Mouse (Mus musculus) retina, postnatal 7 days (tissue): ENCODE results near the gene Cbl.

Experiments
- DNase-seq: peaks from one replicate; pipeline ENCODE4 v3.0.0-alpha.2; 2012; ENCODE audit warnings: low read depth, low spot score

Gene Cbl

DNA sequence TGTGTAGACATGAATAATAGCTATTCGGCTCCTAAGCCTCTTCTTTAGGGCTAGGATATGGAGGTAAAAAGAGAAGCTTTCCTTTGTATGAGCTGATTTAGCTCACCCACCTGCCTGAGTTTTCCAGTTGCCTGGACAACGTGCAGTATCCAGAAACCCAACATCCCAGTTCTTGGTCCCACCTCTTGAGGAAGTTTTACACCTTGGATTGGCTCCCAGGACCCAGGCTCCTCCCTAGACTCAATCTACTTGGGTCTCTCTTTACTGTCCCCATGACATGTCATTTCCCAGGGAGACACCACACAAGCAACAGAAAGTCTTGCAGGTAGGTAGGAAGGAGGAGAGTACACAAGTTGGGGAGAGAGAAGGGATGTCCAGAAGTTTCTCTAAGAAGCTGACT lies 6.5 kb upstream of the Cbl start, which contains the start of gene Ccdc153:
Gene Ccdc153 (plus strand): TSS at position 278 of the 400 bp plus-strand sequence.
- DNase-seq = no peak

DNA sequence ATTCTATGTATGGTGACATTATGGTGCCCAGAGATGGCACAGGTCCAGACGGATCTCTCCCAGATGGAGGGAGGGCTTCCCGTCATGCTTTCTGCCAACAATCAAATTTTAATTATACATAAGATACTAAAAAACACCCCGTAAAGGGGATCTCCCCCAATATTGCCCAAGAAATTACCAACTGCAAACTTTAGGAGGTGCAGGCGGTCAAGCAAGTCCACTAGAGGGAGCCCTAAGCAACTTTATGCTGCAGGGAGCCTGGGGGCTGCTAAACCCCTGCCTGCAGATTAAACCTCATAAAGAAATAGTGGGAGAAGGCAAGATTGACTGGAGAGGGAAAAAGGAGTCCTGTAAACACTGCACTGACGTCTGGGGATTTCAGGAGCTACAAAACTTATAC lies 5.6 kb upstream of the Cbl start:
- DNase-seq = peak; percentile 45

GRCm38 (mm10) chr9:44238501-44239190 lies 4.8 kb upstream of the Cbl start:
- no peak for DNase-seq

GRCm38 (mm10) chr9:44237128-44237527 lies 3.3 kb upstream of the Cbl start:
- no peak for DNase-seq

DNA sequence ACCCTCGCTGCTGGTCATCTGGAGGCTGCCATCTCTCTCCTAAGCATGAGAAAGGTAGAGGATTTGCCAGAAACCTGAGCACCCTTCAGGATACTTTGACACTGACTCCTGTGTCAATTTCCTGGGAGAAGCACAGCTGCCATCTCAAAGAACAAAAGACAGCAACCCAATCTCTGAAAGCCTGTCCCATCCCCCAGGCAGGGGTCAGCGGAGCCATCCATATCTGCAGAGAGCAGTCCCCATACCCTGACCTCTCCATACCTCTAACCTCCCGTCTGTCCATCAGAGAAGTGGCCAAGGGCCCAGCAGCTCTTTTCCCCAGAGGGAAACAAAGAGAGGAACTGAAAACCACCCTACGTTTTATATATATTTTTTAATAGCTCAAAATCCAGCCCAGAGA lies 2.8 kb upstream of the Cbl start:
- DNase-seq = no peak

- DNase-seq = no peak
These were observed 904 bp upstream of the Cbl start for GRCm38 (mm10) chr9:44234479-44235427.

- DNase-seq = no peak
These were observed 638 bp downstream of the Cbl start for GRCm38 (mm10) chr9:44233021-44233801.

GRCm38 (mm10) chr9:44231609-44232008 lies 2.2 kb downstream of the Cbl start:
- no peak for DNase-seq

DNA sequence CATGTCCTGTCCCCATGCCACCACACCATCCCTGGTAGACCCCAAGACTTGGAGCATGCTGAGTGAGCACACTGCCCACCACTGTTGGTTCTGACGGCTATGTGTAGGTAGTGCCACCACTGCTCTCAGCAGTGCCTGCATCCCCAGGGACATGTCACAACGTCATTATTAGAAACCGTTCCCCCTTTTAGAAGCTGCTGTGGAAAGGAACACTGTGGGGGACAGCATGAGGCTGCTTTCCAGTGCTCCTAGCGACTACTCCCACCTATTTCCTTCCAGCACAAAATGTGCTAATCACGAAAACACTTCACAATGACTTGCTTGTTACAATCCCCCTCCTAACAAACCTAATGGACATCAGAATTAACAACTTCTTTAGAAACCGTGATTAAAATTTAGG lies 7.9 kb downstream of the Cbl start:
- no peak for DNase-seq

GRCm38 (mm10) chr9:44213538-44213937 lies 20.3 kb downstream of the Cbl start:
- no peak for DNase-seq

GRCm38 (mm10) chr9:44212406-44212805 lies 21.4 kb downstream of the Cbl start:
- DNase-seq = no peak

GRCm38 (mm10) chr9:44209416-44209815 lies 24.4 kb downstream of the Cbl start:
- no peak for DNase-seq

- DNase-seq = no peak
These were observed 26.0 kb downstream of the Cbl start for GRCm38 (mm10) chr9:44207840-44208239.

- DNase-seq = no peak
These were observed 33.4 kb downstream of the Cbl start for GRCm38 (mm10) chr9:44200458-44200857.

DNA sequence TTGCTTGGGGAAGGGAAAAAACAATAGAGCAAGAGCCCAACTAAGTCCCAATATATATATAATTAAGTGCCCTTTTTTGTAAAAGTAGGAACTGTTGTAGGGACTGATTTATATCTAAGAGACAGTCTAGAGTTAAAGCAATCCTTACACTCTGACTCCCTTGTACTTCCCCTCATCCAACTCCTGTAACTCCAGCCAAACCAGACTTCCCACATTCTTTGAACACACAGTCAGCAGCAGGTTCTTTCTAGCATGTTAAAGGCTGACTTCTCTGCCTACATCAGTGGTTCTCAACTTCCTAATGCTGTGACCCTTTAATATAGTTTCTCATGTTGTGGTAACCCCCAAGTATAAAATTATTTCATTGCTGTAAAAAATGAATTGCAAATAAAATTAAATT lies 34.3 kb downstream of the Cbl start:
- no peak for DNase-seq

- DNase-seq = no peak
These were observed 34.7 kb downstream of the Cbl start for GRCm38 (mm10) chr9:44199166-44199565.

- DNase-seq = no peak
These were observed 37.5 kb downstream of the Cbl start for GRCm38 (mm10) chr9:44196354-44196753.

GRCm38 (mm10) chr9:44194000-44194399 lies 39.8 kb downstream of the Cbl start:
- no peak for DNase-seq

- DNase-seq = no peak
These were observed 41.1 kb downstream of the Cbl start for GRCm38 (mm10) chr9:44192794-44193193.

GRCm38 (mm10) chr9:44192312-44192711 lies 41.5 kb downstream of the Cbl start:
- DNase-seq = no peak

GRCm38 (mm10) chr9:44191166-44191565 lies 42.7 kb downstream of the Cbl start:
- DNase-seq = no peak

DNA sequence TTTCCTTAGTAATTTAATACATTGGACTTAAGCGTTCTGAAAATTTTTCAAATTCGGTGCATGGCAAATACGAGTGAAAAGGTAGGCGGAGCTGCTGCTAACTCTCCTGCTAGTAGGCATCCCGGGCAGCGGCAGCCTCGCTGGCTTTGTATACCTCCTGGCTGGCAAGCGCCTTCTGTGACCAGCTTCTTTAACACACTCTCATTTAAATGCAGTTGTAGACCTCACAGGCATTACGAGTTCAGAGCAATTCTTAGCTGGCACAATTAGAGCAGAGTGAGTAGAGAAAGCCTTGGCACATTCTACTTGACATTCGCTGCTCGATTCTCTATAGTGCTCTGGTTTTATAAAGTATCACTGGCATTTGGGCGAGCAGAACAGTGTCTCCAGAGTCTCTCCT lies 45.6 kb downstream of the Cbl start:
- DNase-seq = no peak
